Mouse (Mus musculus) megakaryocyte, embryonic 14.5 days (primary cell): ENCODE results near the gene Casp4. TPM values are rescaled to one million over a fixed set of nuclear protein-coding genes. Genes with fewer than 3 reads are reported as not detected.

Experiments
- H3K27me3 ChIP-seq: replicated peaks from 2 replicates; pipeline ENCODE3; 2012; ENCODE audit warnings: inconsistent platforms
- H3K36me3 ChIP-seq: replicated peaks from 2 replicates; pipeline ENCODE3; 2012; ENCODE audit warnings: low read length, inconsistent platforms, mixed read lengths
- H3K4me1 ChIP-seq: 2 replicates; pipeline ENCODE4 v1.6.1; 2012; ENCODE audit warnings: inconsistent platforms
- H3K4me3 ChIP-seq: replicated peaks from 2 replicates; pipeline ENCODE3; 2012; ENCODE audit warnings: moderate library complexity, mild to moderate bottlenecking, inconsistent platforms
- H3K9me3 ChIP-seq: 2 replicates; pipeline ENCODE4 v1.6.1; 2012; ENCODE audit warnings: inconsistent platforms
- FLI1 ChIP-seq: IDR thresholded peaks from 2 replicates; pipeline ENCODE4 v1.6.1; 2012; ENCODE audit warnings: low read length, inconsistent platforms, mixed read lengths
- GATA1 ChIP-seq: IDR thresholded peaks from 3 replicates; pipeline ENCODE4 v1.6.1; 2012; ENCODE audit warnings: mixed read lengths, low read length, inconsistent platforms, borderline replicate concordance
- polyA plus RNA-seq: library from polyadenylated mRNA; stranded (reverse); fragments of >175 nt; gene quantifications from 2 replicates; pipeline ENCODE4 v1.2.3, GENCODE M21; 2012; ENCODE audit warnings: low replicate concordance; ENCODE audit not compliant: insufficient read depth

Casp4 gene
- polyA plus RNA-seq = 3.7 and 8.7 TPM in 2 replicates

DNA sequence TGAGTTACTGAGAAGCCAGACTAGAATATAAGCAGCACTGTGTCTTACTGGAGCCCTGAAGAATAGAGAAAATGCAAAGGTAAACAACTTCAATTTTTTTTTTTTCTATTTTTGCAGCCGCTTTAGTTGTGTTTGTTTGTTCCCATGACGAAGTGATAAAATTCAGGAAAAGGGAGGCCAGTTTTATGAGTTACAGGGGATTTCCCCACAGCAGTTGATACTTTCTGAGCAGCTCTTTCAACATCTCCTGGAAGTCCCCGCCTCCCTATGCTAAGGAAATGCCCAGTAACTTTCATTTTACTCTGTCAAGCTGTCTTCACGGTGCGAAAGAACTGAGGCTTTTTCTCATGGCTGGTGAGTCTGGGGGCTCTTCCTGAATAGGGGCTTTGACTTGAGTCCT lies at the start of gene Casp4:
Gene Casp4 (plus strand): TSS at position 268 of the 400 bp plus-strand sequence.
- peak within 1 kb of the TSS; percentile 92 for H3K4me3 ChIP-seq
- TF ChIP-seq FLI1 (no peak), GATA1 (no peak)
- H3K36me3 ChIP-seq = no peaks in the 10 kb centered on the region
- H3K27me3 ChIP-seq = no peaks in the 10 kb centered on the region
- H3K9me3 ChIP-seq = no peaks in the 10 kb centered on the region
- H3K4me1 ChIP-seq = peaks cover 17% of the 10 kb centered on the region

DNA sequence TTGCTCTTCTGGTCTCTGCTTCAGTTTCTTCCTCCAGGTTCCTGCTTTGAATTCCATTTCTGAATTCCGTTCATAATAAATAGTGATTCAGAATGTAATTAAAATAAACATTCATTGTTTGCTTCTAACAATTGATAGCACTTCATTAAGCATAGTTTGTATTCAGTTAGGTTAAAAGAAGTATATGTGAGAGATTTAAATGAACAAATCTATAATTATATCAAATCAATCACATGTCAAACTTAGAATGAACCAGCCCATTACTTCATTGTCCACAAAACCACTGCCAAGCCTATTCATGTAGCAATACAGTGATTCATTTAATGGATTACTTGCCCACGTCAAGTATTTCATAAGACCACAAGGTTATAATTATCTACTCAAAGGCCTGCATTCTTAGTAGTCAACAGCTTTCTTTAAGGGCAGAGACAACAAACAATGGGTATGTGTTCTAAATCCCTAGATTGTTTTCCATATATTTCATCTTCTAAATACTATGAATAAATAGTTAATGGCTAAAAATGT lies 44.6 kb upstream of the Casp4 start:
- no peaks in the 10 kb centered on the region for H3K9me3 ChIP-seq
- no peaks in the 10 kb centered on the region for H3K4me1 ChIP-seq
- H3K27me3 ChIP-seq = no peaks in the 10 kb centered on the region
- H3K4me3 ChIP-seq = no peak overlapping the region
- no peaks in the 10 kb centered on the region for H3K36me3 ChIP-seq
- TF ChIP-seq GATA1 (no peak), FLI1 (no peak)

GRCm38 (mm10) chr9:5270274-5270673 lies 38.4 kb upstream of the Casp4 start:
- H3K36me3 ChIP-seq = no peaks in the 10 kb centered on the region
- H3K4me3 ChIP-seq = no peak overlapping the region
- no peaks in the 10 kb centered on the region for H3K4me1 ChIP-seq
- H3K27me3 ChIP-seq = no peaks in the 10 kb centered on the region
- TF ChIP-seq FLI1 = no peak
- TF ChIP-seq GATA1 = no peak
- H3K9me3 ChIP-seq = no peaks in the 10 kb centered on the region

GRCm38 (mm10) chr9:5270884-5271283 lies 37.7 kb upstream of the Casp4 start:
- Histone ChIP-seq H3K4me1 (no peaks in the 10 kb centered on the region), H3K36me3 (no peaks in the 10 kb centered on the region), H3K4me3 (no peak overlapping the region), H3K9me3 (no peaks in the 10 kb centered on the region), H3K27me3 (no peaks in the 10 kb centered on the region)
- no peak for TF ChIP-seq FLI1
- TF ChIP-seq GATA1 = no peak

- no peak for TF ChIP-seq GATA1
- TF ChIP-seq FLI1 = no peak
- H3K4me1 ChIP-seq = no peaks in the 10 kb centered on the region
- H3K36me3 ChIP-seq = no peaks in the 10 kb centered on the region
- H3K9me3 ChIP-seq = no peaks in the 10 kb centered on the region
- no peak overlapping the region for H3K4me3 ChIP-seq
- no peaks in the 10 kb centered on the region for H3K27me3 ChIP-seq
Measured at GRCm38 (mm10) chr9:5271334-5271845, 37.2 kb upstream of the Casp4 start.

- Histone ChIP-seq H3K27me3 (no peaks in the 10 kb centered on the region), H3K4me3 (no peak overlapping the region), H3K4me1 (no peaks in the 10 kb centered on the region), H3K36me3 (no peaks in the 10 kb centered on the region), H3K9me3 (no peaks in the 10 kb centered on the region)
- TF ChIP-seq GATA1 (no peak), FLI1 (no peak)
Measured at GRCm38 (mm10) chr9:5286071-5286470, 22.6 kb upstream of the Casp4 start.

DNA sequence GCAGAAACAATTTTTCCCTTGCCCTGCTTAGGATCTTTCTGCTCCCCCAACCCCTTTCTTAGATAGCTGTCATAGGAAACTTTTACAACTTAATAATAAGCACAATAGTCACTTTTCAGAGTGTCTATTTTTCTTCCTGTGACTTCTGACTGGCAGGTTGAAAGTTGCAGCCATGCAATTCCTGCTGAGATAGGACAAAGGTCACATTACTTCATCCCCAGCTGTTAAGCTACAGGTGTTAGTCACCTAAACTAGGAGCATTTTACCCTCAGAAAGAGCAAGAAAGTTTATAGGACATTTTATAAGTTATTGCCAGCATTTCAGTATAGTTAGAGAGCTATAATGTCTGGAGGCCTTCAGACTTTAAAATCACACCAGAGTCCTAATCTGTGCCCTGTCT lies 22.0 kb upstream of the Casp4 start:
- Histone ChIP-seq H3K36me3 (no peaks in the 10 kb centered on the region), H3K27me3 (no peaks in the 10 kb centered on the region), H3K4me3 (no peak overlapping the region), H3K4me1 (no peaks in the 10 kb centered on the region), H3K9me3 (no peaks in the 10 kb centered on the region)
- TF ChIP-seq GATA1 (no peak), FLI1 (no peak)

- Histone ChIP-seq H3K4me3 (no peak overlapping the region), H3K9me3 (no peaks in the 10 kb centered on the region), H3K36me3 (no peaks in the 10 kb centered on the region), H3K27me3 (no peaks in the 10 kb centered on the region), H3K4me1 (peaks cover 9% of the 10 kb centered on the region)
- TF ChIP-seq GATA1 = no peak
- TF ChIP-seq FLI1 = no peak
Measured at GRCm38 (mm10) chr9:5296354-5297237, 12.0 kb upstream of the Casp4 start.

DNA sequence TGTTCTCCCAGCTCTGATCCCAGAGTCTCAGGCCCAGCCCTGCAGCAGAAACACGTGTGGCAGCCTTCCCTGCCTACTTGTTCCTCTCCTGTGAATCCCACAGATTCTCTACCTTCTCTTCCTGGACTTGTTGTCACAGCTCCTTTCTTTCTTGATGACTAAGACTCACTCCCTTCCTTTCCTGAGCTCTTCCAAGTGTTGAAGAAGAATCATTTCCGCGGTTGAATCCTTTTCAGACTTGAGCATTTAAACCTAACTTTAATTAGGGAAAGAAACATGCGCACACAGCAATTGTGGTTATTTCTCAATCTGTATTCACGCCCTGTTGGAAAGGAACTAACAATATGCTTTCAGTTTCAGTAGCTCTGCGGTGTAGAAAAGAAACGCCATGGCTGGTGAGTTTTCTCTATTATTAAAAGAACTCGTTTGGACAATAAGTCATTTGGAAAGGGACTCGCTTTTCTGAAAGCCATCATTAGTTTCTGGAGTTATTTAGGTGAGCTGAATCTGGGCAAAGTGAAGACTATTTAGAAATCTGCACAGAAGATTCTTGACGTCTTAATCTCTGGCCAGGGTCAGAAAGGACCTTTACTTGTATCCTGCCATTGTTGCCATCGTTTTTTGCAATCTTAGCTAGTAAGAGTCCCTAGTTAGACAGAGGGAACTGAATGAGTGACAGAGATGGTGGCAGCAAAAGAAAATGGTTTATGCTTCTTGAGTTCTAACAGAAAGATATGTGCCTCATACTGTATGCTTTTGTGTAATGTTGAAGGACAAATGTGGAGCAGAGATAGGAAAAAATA lies 10.1 kb upstream of the Casp4 start, which contains the start of gene Casp1:
Gene Casp1 (plus strand): TSS at position 189 of the 803 bp plus-strand sequence.
- Histone ChIP-seq H3K27me3 (no peaks in the 10 kb centered on the region), H3K36me3 (no peaks in the 10 kb centered on the region), H3K4me3 (peak within 1 kb of the TSS; percentile 72), H3K9me3 (no peaks in the 10 kb centered on the region), H3K4me1 (peaks cover 9% of the 10 kb centered on the region)
- no peak for TF ChIP-seq FLI1
- no peak for TF ChIP-seq GATA1
